Mouse (Mus musculus): ENCODE data around the gene Otogl.

GRCm38 (mm10) chr10:107905274-107906034 lies 6.5 kb downstream of the Otogl start:
- TF ChIP-seq CTCF (IDR thresholded peaks at IDR 0.05; ENCODE audit: low read depth, low read length) = no peak
- no peak for TF ChIP-seq POLR2A (IDR thresholded peaks at IDR 0.05; ENCODE audit: extremely low read depth, insufficient read depth, low read length)
